27 mouse cellular contexts compared by ENCODE assay signal in genomic region chr7:75730216-75730615, GRCm38 (mm10).
"Had no signal": no experiment of that assay in that cellular context is flagged by ENCODE, and none has a peak within 500 bp of the region (broad histone marks: within the 10 kb centered on the region; RNA-seq: fewer than 3 reads in every experiment).

No protein-coding gene starts in this region.

- H3K27me3 ChIP-seq: embryonic facial prominence, embryonic 12.5 days; embryonic facial prominence, embryonic 13.5 days; embryonic facial prominence, embryonic 15.5 days; forebrain, embryonic 12.5 days; forebrain, embryonic 13.5 days; forebrain, embryonic 15.5 days had no signal

- H3K27ac ChIP-seq: embryonic facial prominence, embryonic 10.5 days; embryonic facial prominence, embryonic 12.5 days; embryonic facial prominence, embryonic 13.5 days; forebrain, embryonic 10.5 days; forebrain, embryonic 12.5 days; forebrain, embryonic 13.5 days; forebrain, embryonic 15.5 days had no signal

- H3K9ac ChIP-seq: embryonic facial prominence, embryonic 12.5 days; embryonic facial prominence, embryonic 13.5 days; embryonic facial prominence, embryonic 15.5 days; forebrain, embryonic 12.5 days; forebrain, embryonic 13.5 days; forebrain, embryonic 15.5 days; forebrain, postnatal 0 days had no signal

- ATAC-seq: forebrain, embryonic 13.5 days; forebrain, embryonic 14.5 days; forebrain, embryonic 15.5 days; forebrain, embryonic 16.5 days; forebrain, postnatal 0 days had no signal

- H3K4me1 ChIP-seq: embryonic facial prominence, embryonic 10.5 days; embryonic facial prominence, embryonic 12.5 days; forebrain, embryonic 10.5 days; forebrain, embryonic 12.5 days; forebrain, embryonic 13.5 days; forebrain, embryonic 15.5 days had no signal

- DNase-seq: cerebellum, adult 2 months; cerebellum, adult 8-10 months; cerebellum, adult 9-10 months; cerebellum, adult 9-11 months; cerebellum, postnatal 10 days; cerebellum, postnatal 14 days; cerebellum, postnatal 25 days; cerebellum, postnatal 36 days; embryo, embryonic 11 days; forebrain, postnatal 0 days; gastrocnemius, adult 2 months; gastrocnemius, postnatal 10 days; gastrocnemius, postnatal 14 days; gastrocnemius, postnatal 25 days; gastrocnemius, postnatal 36 days; heart, adult 18-20 months had no signal

- H3K4me3 ChIP-seq: embryonic facial prominence, embryonic 10.5 days; embryonic facial prominence, embryonic 12.5 days; embryonic facial prominence, embryonic 13.5 days; embryonic facial prominence, embryonic 15.5 days; erythroblast, embryonic 14.5 days; forebrain, embryonic 10.5 days; forebrain, embryonic 12.5 days; forebrain, embryonic 13.5 days; forebrain, embryonic 15.5 days; gastrocnemius, adult 2 months had no signal

- H3K36me3 ChIP-seq: forebrain, embryonic 15.5 days had no signal

- H3K4me2 ChIP-seq: embryonic facial prominence, embryonic 12.5 days; embryonic facial prominence, embryonic 13.5 days; embryonic facial prominence, embryonic 15.5 days; forebrain, embryonic 12.5 days; forebrain, embryonic 13.5 days; forebrain, embryonic 15.5 days had no signal

- H3K9me3 ChIP-seq: embryonic facial prominence, embryonic 10.5 days; embryonic facial prominence, embryonic 12.5 days; embryonic facial prominence, embryonic 13.5 days; embryonic facial prominence, embryonic 15.5 days; forebrain, embryonic 10.5 days; forebrain, embryonic 12.5 days; forebrain, embryonic 13.5 days; forebrain, embryonic 15.5 days had no signal
